Mouse (Mus musculus): ENCODE results near the gene Evpl. TPM values are rescaled to one million over a fixed set of nuclear protein-coding genes. Genes with fewer than 3 reads are reported as not detected.

Gene Evpl
- polyA plus RNA-seq (2014; fragmentation: Nextera tagmentation; extraction: Ambion mirVana), result 5.0 and 6.0 TPM in 2 replicates

GRCm38 (mm10) chr11:116237742-116238395 is at the start of gene Evpl:
TSS of gene Evpl (minus strand) at chr11:116238077.
- H3K27me3 ChIP-seq (ENCODE audit: control insufficient read depth, insufficient read depth, low read length), result no peaks in the 10 kb centered on the region
- WGBS, result 13% methylated on average over 31 of the region's 31 CpGs
- ATAC-seq (ENCODE audit: insufficient number of reproducible peaks, insufficient read depth, low FRiP score, low read depth), result peak; percentile 89
- H3K9me3 ChIP-seq (ENCODE audit: control insufficient read depth, low read depth, low read length), result no peaks in the 10 kb centered on the region
- 0 out of 2 replicates have a peak, but pooled peaks cover 7% of the 10 kb centered on the region for H3K4me1 ChIP-seq (ENCODE audit: control insufficient read depth, insufficient read depth, low read length)
- H3K9ac ChIP-seq (replicated peaks; ENCODE audit: low read depth, low read length), result peak within 1 kb of the TSS; percentile 21; the same call in 1 of the 2 replicates
- H3K4me2 ChIP-seq (replicated peaks; ENCODE audit: low read depth, low read length), result peak within 1 kb of the TSS; percentile 44
- peak within 1 kb of the TSS; percentile 29 for H3K4me3 ChIP-seq (ENCODE audit: low read depth, low read length)
- H3K27ac ChIP-seq (ENCODE audit: low read length), result peak within 1 kb of the TSS; percentile 39; the same call in 1 of the 2 replicates
- H3K36me3 ChIP-seq (ENCODE audit: control insufficient read depth, insufficient read depth, low read length), result 0 out of 2 replicates have a peak, but pooled peaks cover under 1% of the 10 kb centered on the region

DNA sequence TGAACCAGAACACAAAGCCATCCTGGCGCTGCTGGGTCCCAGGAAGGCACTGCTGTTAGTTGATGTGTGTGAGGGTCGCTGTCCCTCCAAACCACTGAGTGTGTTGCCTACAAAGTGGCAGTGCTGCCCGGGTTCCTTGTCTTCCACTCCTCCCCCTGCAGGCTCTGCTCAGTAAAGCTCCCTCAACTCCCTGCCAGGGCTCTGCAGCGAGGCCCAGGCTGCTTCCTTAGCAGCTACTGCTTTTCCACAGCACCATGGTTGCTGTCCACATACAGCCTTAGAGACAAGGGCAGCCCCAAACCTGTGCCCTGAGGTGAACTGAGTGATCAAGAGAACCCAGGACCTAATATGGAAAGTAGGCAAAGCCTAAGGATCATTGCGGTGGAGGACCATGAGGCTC is 49.5 kb upstream of the Evpl start:
- Histone ChIP-seq H3K4me2 (replicated peaks; ENCODE audit: low read depth, low read length) (no peak overlapping the region), H3K27ac (ENCODE audit: low read length) (no peak overlapping the region), H3K4me3 (ENCODE audit: low read depth, low read length) (no peak overlapping the region), H3K9ac (replicated peaks; ENCODE audit: low read depth, low read length) (no peak overlapping the region), H3K27me3 (ENCODE audit: control insufficient read depth, insufficient read depth, low read length) (peaks cover 15% of the 10 kb centered on the region), H3K9me3 (ENCODE audit: control insufficient read depth, low read depth, low read length) (no peaks in the 10 kb centered on the region), H3K4me1 (ENCODE audit: control insufficient read depth, insufficient read depth, low read length) (0 out of 2 replicates have a peak, but pooled peaks cover 10% of the 10 kb centered on the region), H3K36me3 (ENCODE audit: control insufficient read depth, insufficient read depth, low read length) (peaks cover 19% of the 10 kb centered on the region; the same call in 1 of the 2 replicates)
- no peak for ATAC-seq (ENCODE audit: insufficient number of reproducible peaks, insufficient read depth, low FRiP score, low read depth)
- 74% methylated on average over 5 of the region's 5 CpGs for WGBS

DNA sequence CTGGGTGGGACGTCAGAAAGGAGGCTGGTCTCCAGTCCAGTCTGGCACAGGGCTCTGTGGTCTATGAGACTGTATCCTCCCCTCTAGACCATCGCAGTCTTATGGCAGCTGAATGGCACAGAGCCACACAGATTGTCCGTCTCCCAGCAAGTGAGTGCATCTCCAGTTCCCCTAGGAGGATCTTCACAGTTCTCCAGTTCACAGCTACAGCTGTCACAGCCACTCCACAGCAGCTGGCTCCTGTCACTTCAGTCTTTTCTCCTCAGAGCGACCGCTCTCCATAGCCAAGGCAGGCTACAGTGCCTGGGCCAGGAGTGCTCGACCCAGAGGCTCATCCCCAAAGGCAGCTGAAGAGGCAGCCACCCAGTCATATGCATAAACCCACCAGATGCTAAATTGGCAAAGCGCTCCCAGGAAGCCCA is 47.9 kb upstream of the Evpl start:
- Histone ChIP-seq H3K4me3 (ENCODE audit: low read depth, low read length) (no peak overlapping the region), H3K36me3 (ENCODE audit: control insufficient read depth, insufficient read depth, low read length) (peaks cover 16% of the 10 kb centered on the region; the same call in 1 of the 2 replicates), H3K9me3 (ENCODE audit: control insufficient read depth, low read depth, low read length) (no peaks in the 10 kb centered on the region), H3K4me2 (replicated peaks; ENCODE audit: low read depth, low read length) (no peak overlapping the region), H3K9ac (replicated peaks; ENCODE audit: low read depth, low read length) (no peak overlapping the region), H3K27me3 (ENCODE audit: control insufficient read depth, insufficient read depth, low read length) (peaks cover 29% of the 10 kb centered on the region), H3K4me1 (ENCODE audit: control insufficient read depth, insufficient read depth, low read length) (0 out of 2 replicates have a peak, but pooled peaks cover 10% of the 10 kb centered on the region), H3K27ac (ENCODE audit: low read length) (no peak overlapping the region; the same call in 1 of the 2 replicates)
- 42% methylated on average over 7 of the region's 7 CpGs for WGBS
- ATAC-seq (ENCODE audit: insufficient number of reproducible peaks, insufficient read depth, low FRiP score, low read depth), result peak; percentile 34; the same call in 1 of the 2 replicates

DNA sequence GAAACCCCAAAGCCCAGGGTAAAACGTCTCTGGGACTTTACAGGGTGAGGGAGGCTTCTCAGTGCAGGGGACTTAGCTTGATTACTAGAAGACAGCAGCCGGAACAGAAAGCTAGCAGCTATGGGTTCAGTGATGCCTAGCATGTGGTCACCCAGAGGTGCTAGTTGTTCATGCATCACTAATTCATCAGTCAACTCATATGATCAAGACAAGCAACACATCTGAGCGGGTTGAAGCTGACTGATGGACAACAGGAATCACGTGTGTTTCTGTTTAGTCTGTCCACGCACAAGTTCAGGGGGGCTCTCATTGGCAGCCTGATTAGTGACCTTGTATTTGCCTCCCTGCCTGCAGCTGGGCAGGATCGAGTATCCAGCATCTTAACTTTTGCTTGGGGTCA is 46.1 kb upstream of the Evpl start:
- Histone ChIP-seq H3K9ac (replicated peaks; ENCODE audit: low read depth, low read length) (no peak overlapping the region), H3K4me1 (ENCODE audit: control insufficient read depth, insufficient read depth, low read length) (0 out of 2 replicates have a peak, but pooled peaks cover 6% of the 10 kb centered on the region), H3K27ac (ENCODE audit: low read length) (no peak overlapping the region), H3K36me3 (ENCODE audit: control insufficient read depth, insufficient read depth, low read length) (peaks cover 16% of the 10 kb centered on the region; the same call in 1 of the 2 replicates), H3K27me3 (ENCODE audit: control insufficient read depth, insufficient read depth, low read length) (peaks cover 37% of the 10 kb centered on the region), H3K9me3 (ENCODE audit: control insufficient read depth, low read depth, low read length) (no peaks in the 10 kb centered on the region), H3K4me2 (replicated peaks; ENCODE audit: low read depth, low read length) (no peak overlapping the region), H3K4me3 (ENCODE audit: low read depth, low read length) (no peak overlapping the region)
- WGBS, result 42% methylated on average over 6 of the region's 6 CpGs
- ATAC-seq (ENCODE audit: insufficient number of reproducible peaks, insufficient read depth, low FRiP score, low read depth), result no peak

- 0 out of 2 replicates have a peak, but pooled peaks cover 6% of the 10 kb centered on the region for H3K4me1 ChIP-seq (ENCODE audit: control insufficient read depth, insufficient read depth, low read length)
- no peak overlapping the region for H3K9ac ChIP-seq (replicated peaks; ENCODE audit: low read depth, low read length)
- no peak overlapping the region for H3K4me2 ChIP-seq (replicated peaks; ENCODE audit: low read depth, low read length)
- peaks cover 6% of the 10 kb centered on the region; the same call in 1 of the 2 replicates for H3K36me3 ChIP-seq (ENCODE audit: control insufficient read depth, insufficient read depth, low read length)
- WGBS, result 10% methylated on average over 48 of the region's 48 CpGs
- H3K4me3 ChIP-seq (ENCODE audit: low read depth, low read length), result no peak overlapping the region
- no peak overlapping the region for H3K27ac ChIP-seq (ENCODE audit: low read length)
- peaks cover 37% of the 10 kb centered on the region for H3K27me3 ChIP-seq (ENCODE audit: control insufficient read depth, insufficient read depth, low read length)
- no peak for ATAC-seq (ENCODE audit: insufficient number of reproducible peaks, insufficient read depth, low FRiP score, low read depth)
- H3K9me3 ChIP-seq (ENCODE audit: control insufficient read depth, low read depth, low read length), result no peaks in the 10 kb centered on the region
Measured at GRCm38 (mm10) chr11:116282912-116283521, 45.1 kb upstream of the Evpl start.

DNA sequence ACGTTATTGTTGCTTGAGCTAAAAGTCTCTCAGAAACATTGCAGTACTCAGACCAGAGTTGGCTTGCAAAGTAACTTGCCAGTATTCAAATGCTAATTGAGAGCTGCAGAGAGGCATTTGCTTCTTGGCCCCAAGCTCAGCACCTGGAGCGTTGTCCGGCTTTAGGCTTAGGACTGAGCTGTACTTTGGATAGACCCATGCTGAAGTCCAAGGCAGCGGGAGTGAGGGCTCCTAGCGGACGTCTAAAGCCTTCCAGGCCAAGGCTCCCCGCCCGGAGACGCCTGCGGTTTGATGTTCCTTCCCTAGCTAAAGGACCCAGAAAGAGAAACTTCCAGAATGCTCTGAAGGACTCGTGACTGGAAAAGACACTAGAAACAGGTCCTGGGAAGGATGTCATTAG is 44.2 kb upstream of the Evpl start:
- Histone ChIP-seq H3K4me1 (ENCODE audit: control insufficient read depth, insufficient read depth, low read length) (0 out of 2 replicates have a peak, but pooled peaks cover 6% of the 10 kb centered on the region), H3K9ac (replicated peaks; ENCODE audit: low read depth, low read length) (no peak overlapping the region), H3K9me3 (ENCODE audit: control insufficient read depth, low read depth, low read length) (no peaks in the 10 kb centered on the region), H3K27me3 (ENCODE audit: control insufficient read depth, insufficient read depth, low read length) (peaks cover 37% of the 10 kb centered on the region), H3K36me3 (ENCODE audit: control insufficient read depth, insufficient read depth, low read length) (no peaks in the 10 kb centered on the region), H3K27ac (ENCODE audit: low read length) (no peak overlapping the region), H3K4me3 (ENCODE audit: low read depth, low read length) (peak overlapping the region; percentile 29; the same call in 1 of the 2 replicates), H3K4me2 (replicated peaks; ENCODE audit: low read depth, low read length) (0 out of 2 replicates have a peak overlapping the region, but pooled peaks have one; percentile 2)
- WGBS, result 2% methylated on average over 11 of the region's 11 CpGs
- no peak for ATAC-seq (ENCODE audit: insufficient number of reproducible peaks, insufficient read depth, low FRiP score, low read depth)

DNA sequence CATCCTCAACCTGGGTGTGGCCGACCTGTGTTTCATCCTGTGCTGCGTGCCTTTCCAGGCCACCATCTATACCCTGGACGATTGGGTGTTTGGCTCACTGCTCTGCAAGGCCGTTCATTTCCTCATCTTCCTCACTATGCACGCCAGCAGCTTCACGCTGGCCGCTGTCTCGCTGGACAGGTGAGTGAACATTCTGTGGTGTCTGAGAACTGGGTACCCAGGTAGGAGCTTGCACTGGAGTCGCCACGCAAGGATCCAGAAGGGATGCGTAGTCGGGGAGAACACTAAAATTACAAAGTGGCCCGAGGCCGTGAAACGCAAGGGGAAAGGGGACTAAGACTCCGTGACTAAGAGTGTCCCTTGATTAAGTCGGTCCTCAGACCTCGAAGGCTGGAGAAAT is 43.8 kb upstream of the Evpl start:
- H3K4me3 ChIP-seq (ENCODE audit: low read depth, low read length), result peak overlapping the region; percentile 29
- WGBS, result 2% methylated on average over 18 of the region's 18 CpGs

More for the DNA sequence above, 43.8 kb upstream of the Evpl start:
- Histone ChIP-seq H3K9ac (replicated peaks; ENCODE audit: low read depth, low read length) (no peak overlapping the region), H3K4me2 (replicated peaks; ENCODE audit: low read depth, low read length) (peak overlapping the region; percentile 40), H3K27me3 (ENCODE audit: control insufficient read depth, insufficient read depth, low read length) (peaks cover 37% of the 10 kb centered on the region), H3K36me3 (ENCODE audit: control insufficient read depth, insufficient read depth, low read length) (no peaks in the 10 kb centered on the region), H3K27ac (ENCODE audit: low read length) (no peak overlapping the region), H3K9me3 (ENCODE audit: control insufficient read depth, low read depth, low read length) (no peaks in the 10 kb centered on the region), H3K4me1 (ENCODE audit: control insufficient read depth, insufficient read depth, low read length) (0 out of 2 replicates have a peak, but pooled peaks cover 6% of the 10 kb centered on the region)
- ATAC-seq (ENCODE audit: insufficient number of reproducible peaks, insufficient read depth, low FRiP score, low read depth), result no peak

All from stomach, embryonic 14.5 days (tissue).